Mouse (Mus musculus) lung, postnatal 25 days (tissue): ENCODE data around the gene Sema4a.

ENCODE experiments used
- DNase-seq: peaks from one replicate; pipeline ENCODE4 v3.0.0; 2022; ENCODE audit warnings: low spot score

The Sema4a gene

DNA sequence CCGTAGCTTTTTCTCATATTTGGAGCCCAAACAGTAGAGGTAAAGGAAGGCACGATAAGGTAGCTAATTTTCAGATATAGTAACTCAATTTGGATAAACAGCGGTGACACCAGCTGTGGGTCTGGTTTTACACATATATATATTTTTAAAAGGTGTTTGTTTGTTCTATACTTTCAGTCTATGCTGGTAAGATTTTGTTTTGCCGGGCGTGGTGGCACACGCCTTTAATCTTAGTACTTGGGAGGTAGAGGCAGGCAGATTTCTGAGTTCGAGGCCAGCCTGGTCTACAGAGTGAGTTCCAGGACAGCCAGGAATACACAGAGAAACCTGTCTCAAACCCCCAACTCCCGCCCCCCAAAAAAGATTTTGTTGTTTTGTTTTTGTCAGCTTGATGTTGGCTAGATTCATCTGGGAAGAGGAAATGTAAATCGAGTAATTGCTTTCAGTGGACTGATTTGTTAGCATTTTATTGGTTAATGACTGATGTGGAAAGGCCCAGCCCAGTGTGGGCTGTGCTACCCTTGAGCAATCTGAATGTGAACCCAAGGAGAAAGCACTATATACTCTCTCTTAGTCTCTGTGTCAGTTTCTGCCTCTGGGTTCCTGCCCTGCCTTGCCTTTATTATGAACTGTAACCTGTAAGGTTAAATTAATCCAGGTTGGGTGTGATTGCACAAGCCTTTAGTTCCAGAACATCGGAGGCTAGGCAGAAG, 35.1 kb downstream of the Sema4a start:
- DNase-seq: no peak

DNA sequence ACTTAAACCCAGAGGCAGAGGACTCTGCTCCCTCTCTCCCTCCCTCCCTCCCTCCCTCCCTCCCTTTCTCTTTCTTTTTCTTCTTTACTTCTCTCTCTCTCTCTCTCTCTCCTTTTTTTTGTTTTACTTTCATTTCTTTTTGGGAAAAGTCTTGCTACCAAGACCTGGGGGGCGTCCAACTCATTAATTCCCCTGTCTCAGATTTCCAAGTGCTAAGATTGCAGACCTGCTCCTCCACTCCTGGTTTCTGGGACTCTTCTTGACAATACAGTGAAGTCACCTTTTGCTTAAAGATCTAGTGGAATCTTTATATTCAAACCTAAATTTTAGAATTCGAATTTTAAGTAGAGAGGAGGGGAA, 35.7 kb downstream of the Sema4a start:
- DNase-seq: no peak

DNA sequence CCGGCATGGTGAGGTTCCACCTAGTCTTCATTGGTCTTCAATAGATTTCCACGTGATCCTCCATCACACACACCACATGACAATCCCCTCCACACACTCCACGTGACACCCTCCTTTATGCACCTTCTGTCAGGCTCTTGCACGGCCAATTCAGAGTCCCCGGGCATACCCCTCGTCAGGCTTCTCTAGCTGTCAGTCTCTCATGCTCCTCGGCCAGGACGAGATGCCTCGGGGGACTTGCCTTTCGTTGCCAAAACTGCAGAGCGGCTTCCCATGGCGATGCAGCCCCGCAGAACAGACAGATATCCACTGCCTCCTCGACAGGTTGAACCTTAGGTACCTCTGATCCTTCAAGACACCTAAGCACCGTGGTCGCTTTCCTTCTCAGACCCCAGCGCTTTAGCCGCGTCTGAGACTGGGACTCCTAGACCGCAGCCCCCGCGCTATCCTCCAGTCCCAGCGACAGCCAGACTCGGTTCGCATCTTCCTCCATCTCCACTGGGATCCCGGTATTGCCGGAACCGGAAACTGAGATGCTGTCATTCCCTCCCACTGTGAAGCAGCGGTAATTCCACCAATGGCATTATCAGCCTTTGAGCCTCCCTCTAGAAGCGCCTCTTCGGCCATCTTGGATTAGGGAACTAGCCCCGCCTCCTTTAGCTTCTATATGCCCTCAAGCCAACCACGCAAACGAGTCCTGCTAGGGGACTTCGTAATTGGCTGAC, 36.2 kb downstream of the Sema4a start, which contains the start of gene Slc25a44:
Slc25a44 (minus strand) TSS at position 535 of the 725 bp plus-strand sequence.
- peak; percentile 98 for DNase-seq

DNA sequence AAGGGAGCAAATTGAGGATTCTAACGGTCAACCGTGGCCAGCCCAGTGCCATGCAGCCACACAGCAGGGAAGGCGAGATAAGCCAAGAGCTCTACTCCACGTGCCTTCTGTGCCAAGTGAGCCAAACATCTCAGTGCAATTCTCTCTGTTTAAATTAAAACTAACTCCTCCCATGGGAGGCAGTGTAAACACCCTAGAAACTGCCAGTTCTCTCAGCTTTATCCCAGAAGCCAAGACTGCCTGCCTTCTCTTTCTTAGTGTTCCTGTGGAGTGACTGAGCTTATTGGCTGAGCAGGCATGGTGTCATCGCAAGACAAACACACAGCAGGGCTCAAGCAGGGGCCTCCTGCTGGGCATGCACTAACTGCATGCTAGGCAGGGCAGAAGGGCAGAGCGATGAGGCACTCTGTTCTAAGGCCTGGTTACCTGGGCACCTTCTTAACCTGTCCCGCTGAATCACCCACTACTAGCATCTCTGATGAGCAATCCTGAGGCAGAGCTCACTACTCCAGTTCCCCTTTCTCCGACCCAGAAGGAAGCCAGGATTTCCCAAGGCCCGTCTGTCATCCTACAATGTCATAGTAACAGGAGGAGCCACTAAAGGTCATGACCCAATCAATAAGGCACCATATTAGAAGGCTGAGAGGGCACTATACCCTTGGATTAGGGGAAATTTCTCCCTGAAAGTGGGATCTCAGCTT, 38.8 kb downstream of the Sema4a start:
- peak; percentile 81 for DNase-seq

DNA sequence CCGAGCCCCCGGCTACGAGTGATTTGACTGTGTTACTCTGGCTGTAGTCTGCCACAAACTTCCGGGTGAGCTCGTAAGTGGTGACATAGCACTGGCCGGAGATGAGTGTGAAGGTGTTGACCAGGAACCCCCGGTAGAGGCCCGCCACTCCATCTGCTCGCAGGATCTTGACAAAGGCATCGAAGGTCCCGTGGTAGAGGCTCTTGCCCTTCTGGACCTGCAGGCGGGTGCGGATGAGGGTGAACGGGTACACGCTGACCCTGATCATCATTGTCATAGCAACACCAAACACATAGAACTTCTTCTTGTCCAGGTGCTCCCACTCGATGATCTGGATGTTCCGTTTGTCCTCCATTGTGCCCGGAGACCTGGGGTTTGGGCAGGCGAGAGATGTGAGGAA, 40.2 kb downstream of the Sema4a start:
- DNase-seq: no peak

DNA sequence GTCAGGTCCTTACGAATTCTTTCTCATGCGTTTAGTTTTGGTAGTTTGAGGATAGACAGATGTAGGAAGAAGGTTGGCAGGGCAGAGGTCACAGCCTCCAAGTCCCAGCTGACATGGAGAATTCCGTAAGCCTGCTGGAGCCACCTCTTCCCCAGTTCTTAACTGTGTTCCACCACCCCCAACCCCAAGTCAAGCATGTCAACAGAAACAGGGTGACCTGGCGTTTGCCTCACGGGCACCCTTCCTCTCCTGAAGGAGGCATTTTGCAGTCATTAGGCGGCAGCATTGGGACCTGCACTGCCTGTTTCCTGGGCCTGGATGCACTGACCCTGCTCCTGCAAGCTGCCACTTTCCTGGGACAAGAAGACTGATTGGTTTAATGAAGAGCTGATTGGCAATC, 43.0 kb downstream of the Sema4a start:
- no peak for DNase-seq

DNA sequence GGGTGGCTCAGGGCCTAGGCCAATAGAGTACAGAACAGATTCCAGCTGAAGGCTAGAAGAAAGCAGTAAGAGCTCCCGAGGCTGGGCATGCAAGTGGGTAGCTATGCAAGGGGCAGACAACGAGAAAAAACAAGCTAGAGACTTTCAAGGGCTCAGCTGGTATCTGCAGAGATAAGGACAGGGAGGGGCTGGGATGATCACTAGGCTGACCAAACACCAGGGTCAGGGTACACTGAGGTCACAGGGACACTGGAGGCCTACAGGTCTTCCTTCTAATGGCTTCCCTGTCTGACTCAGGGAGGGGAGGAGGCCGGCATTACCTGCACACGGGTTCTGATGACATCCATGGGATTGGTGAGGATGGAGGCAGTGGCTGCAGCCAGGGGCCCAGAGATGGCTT, 45.3 kb downstream of the Sema4a start:
- no peak for DNase-seq

DNA sequence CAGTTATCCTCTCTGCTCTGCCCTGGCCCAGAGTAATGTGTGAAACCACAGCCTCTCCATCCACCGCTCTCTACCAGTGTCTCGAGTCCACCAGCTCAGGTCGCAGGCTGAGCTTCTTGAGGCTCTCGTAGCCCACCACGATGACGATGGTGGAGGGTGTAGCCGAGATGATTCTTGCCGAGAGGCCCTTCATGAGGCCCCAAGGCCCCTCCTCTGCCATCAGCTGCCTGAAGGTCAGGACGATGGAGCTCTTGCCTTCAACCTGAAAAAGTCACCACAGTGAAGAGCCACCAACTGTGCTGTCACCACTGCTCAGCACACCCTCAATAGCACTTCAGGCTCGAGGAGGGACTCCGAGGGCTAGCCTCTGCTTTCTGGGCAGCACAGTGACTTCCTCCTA, 48.3 kb downstream of the Sema4a start:
- DNase-seq: no peak

DNA sequence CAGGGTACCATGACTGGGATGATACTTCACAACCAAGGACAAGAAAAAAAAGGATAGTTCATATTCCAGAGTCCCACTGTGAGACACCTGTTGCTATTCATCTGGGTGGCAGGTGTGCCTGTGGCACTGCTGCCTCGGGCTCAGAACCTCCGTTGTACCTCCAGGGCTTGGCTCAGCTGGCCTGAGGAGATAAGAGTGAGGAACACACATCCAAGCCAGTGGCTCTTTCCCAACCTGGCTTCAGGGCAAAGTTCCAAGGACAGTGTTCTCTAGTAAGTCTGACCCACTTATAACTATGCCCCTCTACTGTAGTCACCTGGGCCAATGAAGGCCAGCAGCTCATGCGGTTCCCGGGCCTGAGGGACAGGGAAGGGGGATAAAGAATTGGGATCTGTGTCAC, 49.3 kb downstream of the Sema4a start:
- DNase-seq: no peak

DNA sequence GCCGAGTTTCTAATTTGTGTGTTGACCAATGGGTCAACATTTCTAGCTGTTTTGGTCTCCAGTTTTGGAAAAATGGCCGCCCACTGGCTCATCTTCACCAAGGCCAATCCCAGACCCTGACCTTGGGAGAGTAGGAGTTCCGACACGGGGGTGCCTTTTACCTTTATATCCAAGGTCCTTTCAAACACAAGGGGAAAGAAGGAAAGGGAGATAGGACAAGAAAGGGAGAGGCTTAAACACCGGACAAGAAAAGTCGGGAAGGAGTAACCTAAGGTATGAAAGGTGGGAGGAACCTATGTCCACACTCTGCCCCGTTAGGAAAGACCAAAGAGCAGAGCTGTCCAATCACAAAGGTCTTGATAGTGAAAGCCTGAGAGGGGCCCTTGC, 50.3 kb downstream of the Sema4a start:
- no peak for DNase-seq

DNA sequence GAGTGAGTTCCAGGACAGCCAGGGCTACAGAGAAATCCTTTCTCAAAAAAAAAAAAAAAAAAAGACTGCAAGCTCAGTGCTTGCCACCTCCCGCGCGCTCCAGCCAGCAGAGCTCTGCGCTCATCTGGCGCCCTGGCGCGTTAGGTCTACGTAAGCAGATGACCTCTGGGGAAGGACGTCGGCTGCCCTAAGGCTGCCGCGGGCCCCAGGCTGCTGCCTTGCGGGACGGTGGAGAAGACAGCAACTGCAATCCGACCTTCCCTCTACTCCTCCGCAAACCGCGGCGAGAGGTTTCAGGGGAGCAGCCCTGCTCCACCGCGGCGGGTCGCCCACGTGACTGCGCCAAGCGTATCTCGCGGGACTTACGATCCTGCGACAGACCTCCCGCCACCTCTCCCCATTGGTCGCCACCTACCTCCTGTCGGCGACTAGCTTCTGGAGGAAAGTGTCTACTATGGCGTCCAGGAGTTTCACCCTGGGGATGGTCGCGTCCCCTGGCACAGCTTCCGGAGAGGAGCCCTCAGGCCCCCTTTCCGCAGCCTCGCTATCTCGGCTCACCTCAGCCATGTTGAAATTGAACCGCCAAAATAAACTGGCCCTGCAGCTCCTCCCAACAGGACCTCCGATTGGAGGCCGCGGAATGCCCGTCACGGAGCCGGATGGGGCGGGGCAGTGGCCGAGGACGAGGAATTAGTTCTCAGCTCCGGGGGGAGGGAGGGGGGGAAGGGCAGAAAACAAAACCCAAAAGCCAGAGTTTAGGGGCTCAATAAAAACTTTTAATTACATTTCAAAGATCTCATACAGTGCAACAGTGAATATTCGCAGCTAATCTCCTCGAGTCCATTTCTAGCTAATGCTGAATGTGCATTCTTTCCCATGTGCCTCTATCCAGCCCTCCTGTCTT, 51.0 kb downstream of the Sema4a start, which contains the start of gene Pmf1:
Pmf1 (minus strand) TSS at position 591 of the 904 bp plus-strand sequence.
- peak; percentile 95 for DNase-seq

DNA sequence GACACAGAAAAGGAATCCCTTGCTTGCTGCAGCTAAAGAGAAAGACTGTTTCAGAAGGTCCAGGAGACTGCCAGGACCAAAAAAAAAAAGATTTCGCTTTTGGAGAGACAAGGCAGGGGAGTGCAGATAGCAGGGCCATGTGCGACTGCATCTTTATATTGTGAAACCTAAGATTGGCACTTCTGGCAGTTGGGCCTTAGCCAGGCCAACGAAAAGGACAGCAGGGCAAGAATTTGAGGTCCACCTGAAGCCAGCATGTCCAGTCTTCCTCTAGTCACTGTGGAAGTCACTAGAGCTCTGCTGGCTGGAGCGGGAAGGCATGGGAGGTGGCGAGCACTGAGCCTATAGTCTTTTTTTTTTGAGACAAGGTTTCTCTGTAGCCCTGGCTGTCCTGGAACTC, 52.0 kb downstream of the Sema4a start:
- no peak for DNase-seq

DNA sequence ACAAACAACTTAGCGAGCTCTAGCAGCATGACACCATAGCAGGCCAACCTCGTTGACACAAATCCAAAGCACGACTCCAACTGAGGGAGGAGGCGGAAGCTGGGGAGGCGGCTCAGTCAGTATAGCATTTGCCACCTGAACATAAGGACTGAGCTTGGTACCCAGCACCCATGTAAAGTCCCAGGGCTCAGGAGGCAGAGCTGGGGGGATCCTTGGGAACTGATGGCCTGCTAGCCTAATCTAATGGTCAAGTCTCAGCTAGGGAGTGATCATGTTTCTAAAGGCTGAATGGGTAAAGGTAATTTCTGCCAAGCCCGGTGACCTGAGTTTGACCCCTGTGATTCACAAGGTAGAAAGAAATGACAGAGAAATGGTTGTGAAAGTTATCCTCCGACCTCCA, 53.5 kb downstream of the Sema4a start:
- DNase-seq: no peak

DNA sequence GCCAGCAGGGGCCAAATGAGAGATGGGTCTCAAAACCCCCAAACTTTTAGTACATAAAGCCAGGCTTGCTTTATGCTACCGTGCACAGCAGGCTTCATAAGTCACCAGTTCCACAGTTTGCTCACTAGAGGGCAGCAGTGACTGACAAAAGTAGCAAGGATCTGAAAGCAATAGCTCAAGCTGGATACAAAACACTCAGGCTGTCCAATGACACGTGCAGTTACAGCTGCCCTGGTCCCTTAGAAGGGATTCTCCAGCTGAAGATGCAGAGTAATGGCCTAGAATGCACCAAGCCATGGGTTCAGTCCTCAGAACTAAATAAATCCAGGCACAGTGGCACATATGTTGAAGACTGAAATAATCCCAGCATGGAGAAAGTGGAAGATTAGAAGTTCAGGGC, 53.9 kb downstream of the Sema4a start:
- peak; percentile 76 for DNase-seq

DNA sequence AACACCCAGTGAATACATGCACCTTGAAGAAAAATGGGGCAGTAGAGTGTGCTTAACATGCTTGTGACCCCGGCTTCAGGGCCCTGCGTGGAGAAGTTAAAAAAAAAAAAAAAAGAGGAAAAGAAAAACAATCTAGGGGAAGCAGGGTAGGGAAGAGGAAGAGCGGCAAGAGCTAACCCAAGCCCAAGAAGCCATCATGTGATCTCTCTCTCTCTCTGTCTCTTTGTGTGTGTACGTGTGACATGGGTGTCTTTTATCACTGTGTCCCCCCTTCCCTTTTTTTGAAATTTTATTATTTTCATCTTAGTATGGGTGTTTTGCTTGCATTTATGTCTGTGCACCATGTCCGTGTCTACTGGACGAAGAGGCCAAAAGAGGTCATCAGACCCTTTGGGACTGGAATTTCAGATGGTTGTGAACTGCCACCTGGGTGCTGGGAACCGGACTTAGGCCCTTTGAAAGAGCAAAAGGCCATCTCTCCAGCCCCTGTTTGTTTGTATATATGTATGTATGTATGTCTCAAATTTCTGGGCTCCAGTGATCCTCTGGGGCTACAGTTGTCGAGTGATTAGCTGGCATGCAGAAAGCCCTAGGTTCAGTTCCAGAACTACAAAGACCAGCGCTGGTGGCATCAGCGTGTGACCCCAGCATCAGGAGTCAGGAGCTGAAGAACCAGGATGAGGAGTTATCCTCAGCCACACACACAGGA, 57.3 kb downstream of the Sema4a start:
- DNase-seq: no peak

DNA sequence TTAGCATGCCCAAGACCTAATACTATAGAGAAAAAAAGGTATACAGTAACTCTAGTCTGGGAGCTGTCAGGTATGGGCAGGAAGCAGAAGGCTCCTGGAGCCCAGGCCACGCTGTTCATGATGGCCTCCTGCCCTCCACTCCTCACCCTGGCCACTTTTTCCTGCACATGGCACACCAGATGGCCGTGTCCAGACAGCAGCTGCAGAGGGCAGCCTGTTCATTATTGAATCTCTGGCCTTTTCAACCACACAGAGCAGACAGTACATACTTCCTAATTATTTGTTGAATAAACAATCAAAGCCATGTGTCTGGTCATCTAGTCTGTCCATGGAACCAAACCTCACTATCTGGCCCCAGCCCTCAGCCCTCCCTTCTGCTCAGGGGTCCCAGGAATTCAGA, 62.3 kb downstream of the Sema4a start:
- DNase-seq: no peak

DNA sequence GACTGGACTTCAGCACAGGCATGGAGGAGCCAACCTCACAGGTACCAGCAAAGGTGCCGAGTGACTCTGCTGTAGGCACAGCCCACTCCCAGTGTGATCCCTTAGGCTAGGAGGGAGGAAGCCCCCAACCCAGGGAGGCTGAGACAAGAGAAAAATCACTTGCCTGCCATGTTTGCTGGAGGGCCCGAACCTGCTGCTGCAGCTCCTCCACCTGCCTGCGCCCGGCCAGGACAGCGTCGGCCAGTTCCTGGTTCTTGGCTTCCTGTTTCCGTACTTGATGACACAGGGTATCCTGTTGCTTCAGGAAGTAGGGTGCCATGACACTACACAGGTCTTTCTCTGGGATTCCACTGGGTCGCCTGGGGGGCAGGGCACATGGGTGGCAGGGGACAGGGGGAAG, 65.2 kb downstream of the Sema4a start:
- no peak for DNase-seq

DNA sequence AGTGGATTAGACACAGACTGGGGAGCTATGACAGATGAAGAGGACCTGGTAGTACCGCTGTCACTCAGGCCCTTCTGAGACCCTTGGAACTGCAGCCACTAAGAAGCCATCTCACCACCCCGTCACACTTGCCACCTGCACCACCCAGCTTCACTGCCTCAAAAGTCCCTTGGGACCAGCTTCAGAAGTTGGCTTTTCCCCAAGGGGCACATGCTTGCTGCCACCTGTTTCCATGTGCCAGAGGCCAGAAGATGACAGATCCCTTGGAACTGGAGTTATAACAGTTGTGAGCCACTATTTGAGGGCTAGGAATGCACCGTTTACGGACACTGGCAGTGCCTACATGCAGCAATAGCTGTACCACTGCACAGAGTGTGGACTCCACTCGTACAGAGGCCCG, 65.7 kb downstream of the Sema4a start:
- DNase-seq: no peak

DNA sequence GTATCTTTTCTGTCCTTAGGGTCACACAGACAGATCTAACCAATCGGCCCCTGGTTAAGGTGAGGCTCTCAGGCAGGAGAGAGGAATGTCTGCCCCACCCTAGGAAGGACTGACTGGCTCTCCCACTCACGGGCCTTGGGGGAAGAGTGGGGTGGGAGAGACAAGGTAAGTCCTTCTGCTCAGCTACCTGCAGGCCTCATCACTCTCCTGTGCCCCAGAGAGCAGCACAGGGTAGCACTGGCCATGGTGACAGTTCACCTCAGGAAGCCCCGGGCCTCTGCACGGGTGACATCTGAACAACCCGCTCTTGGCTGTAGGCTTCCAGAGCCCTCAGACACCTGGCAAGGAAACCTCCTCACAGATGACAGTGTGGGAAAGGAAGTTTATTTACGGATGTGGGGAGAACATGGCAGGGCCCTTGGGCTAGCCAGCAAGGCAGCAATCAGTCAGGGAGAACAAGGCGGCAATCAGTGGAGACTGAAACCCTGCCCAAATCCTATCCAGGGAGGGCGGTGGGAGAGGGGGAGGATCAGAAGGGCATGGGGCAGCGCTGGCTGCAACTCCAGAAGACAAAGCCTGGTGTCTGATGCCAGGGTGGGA, 67.1 kb downstream of the Sema4a start:
- DNase-seq: no peak
